Mouse (Mus musculus) liver, postnatal 0 days (tissue): ENCODE data around the gene Fam102a.
A peak's percentile ranks its signal among the peaks of the same experiment; 100 is the strongest.

Source experiments
- CTCF ChIP-seq: sonication (generic); IDR thresholded peaks from 2 replicates; pipeline ENCODE4 v1.5.1; 2016; ENCODE audit warnings: antibody characterized with exemption, low read depth
- EP300 ChIP-seq: IDR thresholded peaks from 2 replicates; pipeline ENCODE4 v1.6.1; 2016; ENCODE audit warnings: antibody characterized with exemption, low read depth, mild to moderate bottlenecking

DNA sequence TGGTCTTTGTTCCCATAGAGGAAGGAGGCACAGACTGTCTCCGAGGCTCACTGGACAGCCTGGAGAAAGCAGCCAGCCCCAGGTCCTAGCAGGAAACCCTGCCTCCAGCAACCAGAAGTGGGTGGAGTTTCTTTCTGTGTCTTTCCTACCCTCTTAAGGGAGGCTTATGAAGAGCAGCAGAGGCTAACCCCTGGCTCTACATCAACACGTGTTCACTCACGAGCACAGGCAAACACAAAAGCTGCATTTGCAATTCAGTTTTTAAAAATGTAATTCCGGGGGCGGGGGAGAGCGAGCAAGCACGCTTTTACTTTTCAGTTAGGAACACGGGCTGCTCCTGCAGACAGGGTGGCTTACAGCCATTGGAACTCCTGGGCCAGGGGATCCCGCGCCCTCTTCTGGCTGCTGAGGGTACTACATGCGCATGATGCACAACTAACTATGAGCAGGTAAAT is 67.5 kb downstream of the Fam102a start:
- TF ChIP-seq CTCF (peak; percentile 94), EP300 (no peak)
